Mouse (Mus musculus): ENCODE data around the gene Tmem156. TPM values are rescaled to one million over a fixed set of nuclear protein-coding genes. Genes with fewer than 3 reads are reported as not detected.

Gene Tmem156
- total RNA-seq, 2 experiments from 2014 or later: 0.53 TPM; not detected in 1

GRCm38 (mm10) chr5:65100002-65100401 is 8.1 kb upstream of the Tmem156 start:
- no peak for DNase-seq (ENCODE audit: low spot score in 2 of 2)

GRCm38 (mm10) chr5:65097457-65097856 is 5.5 kb upstream of the Tmem156 start:
- no peak for DNase-seq (ENCODE audit: low spot score in 2 of 2)

GRCm38 (mm10) chr5:65096805-65097204 is 4.9 kb upstream of the Tmem156 start:
- no peak for DNase-seq (ENCODE audit: low spot score in 2 of 2)

- no peak for DNase-seq (ENCODE audit: low spot score in 2 of 2)
Observed at GRCm38 (mm10) chr5:65096082-65096481, 4.2 kb upstream of the Tmem156 start.

- DNase-seq (ENCODE audit: low spot score in 2 of 2): no peak
Observed at GRCm38 (mm10) chr5:65094902-65095545, 3.1 kb upstream of the Tmem156 start.

- no peak for DNase-seq (ENCODE audit: low spot score in 2 of 2)
Observed at GRCm38 (mm10) chr5:65093769-65094168, 1.8 kb upstream of the Tmem156 start.

- no peak for DNase-seq (ENCODE audit: low spot score in 2 of 2)
Observed at GRCm38 (mm10) chr5:65091184-65091858, 611 bp downstream of the Tmem156 start.

- DNase-seq (ENCODE audit: low spot score in 2 of 2): no peak
Observed at GRCm38 (mm10) chr5:65089707-65090106, 2.2 kb downstream of the Tmem156 start.

- DNase-seq (ENCODE audit: low spot score in 2 of 2): no peak
Observed at GRCm38 (mm10) chr5:65086522-65086921, 5.4 kb downstream of the Tmem156 start.

- DNase-seq (ENCODE audit: low spot score in 2 of 2): no peak
Observed at GRCm38 (mm10) chr5:65081836-65082235, 10.1 kb downstream of the Tmem156 start.

- DNase-seq (ENCODE audit: low spot score in 2 of 2): peak; percentile 15 to 43
Observed at GRCm38 (mm10) chr5:65079881-65080280, 12.1 kb downstream of the Tmem156 start.

- no peak for DNase-seq (ENCODE audit: low spot score in 2 of 2)
Observed at GRCm38 (mm10) chr5:65078081-65078480, 13.9 kb downstream of the Tmem156 start.

- DNase-seq (ENCODE audit: low spot score in 2 of 2): no peak
Observed at GRCm38 (mm10) chr5:65076748-65077147, 15.2 kb downstream of the Tmem156 start.

- DNase-seq (ENCODE audit: low spot score in 2 of 2): no peak
Observed at GRCm38 (mm10) chr5:65076087-65076486, 15.8 kb downstream of the Tmem156 start.

- no peak for DNase-seq (ENCODE audit: low spot score in 2 of 2)
Observed at GRCm38 (mm10) chr5:65074693-65075092, 17.2 kb downstream of the Tmem156 start.

GRCm38 (mm10) chr5:65073247-65073646 is 18.7 kb downstream of the Tmem156 start:
- no peak for DNase-seq (ENCODE audit: low spot score in 2 of 2)

- no peak for DNase-seq (ENCODE audit: low spot score in 2 of 2)
Observed at GRCm38 (mm10) chr5:65071689-65072118, 20.2 kb downstream of the Tmem156 start.

- DNase-seq (ENCODE audit: low spot score in 2 of 2): no peak
Observed at GRCm38 (mm10) chr5:65069872-65070271, 22.1 kb downstream of the Tmem156 start.

GRCm38 (mm10) chr5:65068166-65068565 is 23.8 kb downstream of the Tmem156 start:
- no peak for DNase-seq (ENCODE audit: low spot score in 2 of 2)

- no peak for DNase-seq (ENCODE audit: low spot score in 2 of 2)
Observed at GRCm38 (mm10) chr5:65063266-65063665, 28.7 kb downstream of the Tmem156 start.

- no peak for DNase-seq (ENCODE audit: low spot score in 2 of 2)
Observed at GRCm38 (mm10) chr5:65062236-65062635, 29.7 kb downstream of the Tmem156 start.

- no peak for DNase-seq (ENCODE audit: low spot score in 2 of 2)
Observed at GRCm38 (mm10) chr5:65059806-65060205, 32.1 kb downstream of the Tmem156 start.

GRCm38 (mm10) chr5:65057596-65057995 is 34.3 kb downstream of the Tmem156 start:
- DNase-seq (ENCODE audit: low spot score in 2 of 2): no peak

All from left cerebral cortex, adult 18-20 months (tissue).